Mouse (Mus musculus): ENCODE measurements around the gene C530008M17Rik. TPM values are rescaled to one million over a fixed set of nuclear protein-coding genes. Genes with fewer than 3 reads are reported as not detected.

C530008M17Rik gene
- polyA plus RNA-seq, 1 experiment from 2014 or later, result 3.8 TPM

DNA sequence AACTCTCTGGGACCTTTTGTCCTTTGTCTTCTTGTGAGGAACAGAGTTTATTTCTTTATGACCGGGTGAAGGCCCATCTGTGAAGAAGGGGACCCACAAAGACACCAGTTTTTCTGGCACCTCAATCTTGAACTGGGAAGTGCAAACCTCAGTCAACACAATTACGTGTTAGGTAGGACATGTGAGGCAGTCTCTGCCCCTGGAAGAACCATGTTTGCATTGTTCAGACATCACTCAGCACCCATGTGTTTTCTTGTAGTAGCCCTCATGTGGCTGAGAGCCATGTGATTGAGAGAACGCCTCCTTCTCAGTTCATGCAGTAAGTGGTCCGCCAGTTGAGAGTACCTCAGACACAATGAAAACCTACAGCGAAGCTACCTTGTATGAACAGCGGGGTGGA is 136.4 kb downstream of the C530008M17Rik start:
- no peaks in the 10 kb centered on the region for H3K27me3 ChIP-seq (replicated peaks; ENCODE audit: insufficient read depth, low read length)
- H3K4me2 ChIP-seq (replicated peaks; ENCODE audit: low read depth, low read length), result no peak overlapping the region
- no peaks in the 10 kb centered on the region for H3K36me3 ChIP-seq (ENCODE audit: insufficient read depth, low read length)
- no peak overlapping the region for H3K4me3 ChIP-seq (ENCODE audit: low read depth, low read length)
- no peaks in the 10 kb centered on the region for H3K9me3 ChIP-seq (ENCODE audit: low read length)
- 87% methylated on average over 6 of the region's 6 CpGs for WGBS
- H3K27ac ChIP-seq (ENCODE audit: low read length), result no peak overlapping the region
- TF ChIP-seq CTCF (IDR thresholded peaks at IDR 0.05) (no peak), EP300 (IDR thresholded peaks at IDR 0.05) (no peak)
- DNase-seq (ENCODE audit: low spot score) (no peak), ATAC-seq (no peak)
- H3K9ac ChIP-seq (replicated peaks; ENCODE audit: low read depth), result no peak overlapping the region
- H3K4me1 ChIP-seq (ENCODE audit: insufficient read depth, low read depth, low read length), result no peaks in the 10 kb centered on the region

DNA sequence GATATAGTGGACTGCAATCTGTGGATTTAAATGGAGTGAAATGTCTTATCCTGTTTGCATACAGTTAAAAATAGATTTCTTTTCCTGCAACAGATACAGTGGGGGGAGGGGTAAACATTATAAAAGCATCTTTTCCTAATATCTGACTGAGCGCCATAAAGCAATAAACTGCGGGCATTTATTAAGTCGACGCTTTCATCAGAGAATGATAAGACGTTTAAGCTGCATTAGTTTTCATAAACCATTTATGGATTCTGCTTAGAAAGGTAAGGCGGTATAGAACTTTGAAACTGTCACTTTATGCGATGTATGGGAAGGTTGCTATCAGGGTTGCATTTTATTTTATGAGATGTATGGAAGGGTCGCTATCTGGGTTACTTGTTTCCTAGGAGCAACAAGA is 141.7 kb downstream of the C530008M17Rik start:
- no peak overlapping the region for H3K4me2 ChIP-seq (replicated peaks; ENCODE audit: low read depth, low read length)
- no peaks in the 10 kb centered on the region for H3K27me3 ChIP-seq (replicated peaks; ENCODE audit: insufficient read depth, low read length)
- no peak overlapping the region for H3K27ac ChIP-seq (ENCODE audit: low read length)
- ATAC-seq, result no peak
- TF ChIP-seq CTCF (IDR thresholded peaks at IDR 0.05), result no peak
- no peak for TF ChIP-seq EP300 (IDR thresholded peaks at IDR 0.05)
- no peaks in the 10 kb centered on the region for H3K9me3 ChIP-seq (ENCODE audit: low read length)
- H3K9ac ChIP-seq (replicated peaks; ENCODE audit: low read depth), result no peak overlapping the region
- 91% methylated on average over 8 of the region's 8 CpGs for WGBS
- DNase-seq (ENCODE audit: low spot score), result no peak
- no peaks in the 10 kb centered on the region for H3K4me1 ChIP-seq (ENCODE audit: insufficient read depth, low read depth, low read length)
- H3K36me3 ChIP-seq (ENCODE audit: insufficient read depth, low read length), result no peaks in the 10 kb centered on the region
- no peak overlapping the region for H3K4me3 ChIP-seq (ENCODE audit: low read depth, low read length)

DNA sequence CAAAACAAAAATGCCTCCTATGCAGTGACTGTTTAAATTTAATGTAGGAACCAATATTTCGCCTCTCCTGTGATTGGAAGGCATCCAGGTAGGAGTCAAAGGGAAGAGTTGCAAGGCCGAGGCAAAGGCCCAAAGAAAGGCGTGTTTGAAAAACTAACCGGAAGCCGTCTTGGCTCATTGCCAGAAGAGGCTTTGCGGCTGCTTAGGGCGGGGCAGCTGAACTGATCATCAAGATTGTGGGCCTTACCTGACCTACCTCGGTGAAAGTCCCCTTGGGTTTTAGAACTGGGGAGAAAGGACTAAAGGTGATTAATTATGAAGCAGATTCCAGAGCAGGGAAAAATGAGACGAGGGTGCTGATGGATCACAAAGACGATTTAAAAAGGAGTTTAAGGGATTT is 143.2 kb downstream of the C530008M17Rik start:
- DNase-seq (ENCODE audit: low spot score), result peak; percentile 12

DNA sequence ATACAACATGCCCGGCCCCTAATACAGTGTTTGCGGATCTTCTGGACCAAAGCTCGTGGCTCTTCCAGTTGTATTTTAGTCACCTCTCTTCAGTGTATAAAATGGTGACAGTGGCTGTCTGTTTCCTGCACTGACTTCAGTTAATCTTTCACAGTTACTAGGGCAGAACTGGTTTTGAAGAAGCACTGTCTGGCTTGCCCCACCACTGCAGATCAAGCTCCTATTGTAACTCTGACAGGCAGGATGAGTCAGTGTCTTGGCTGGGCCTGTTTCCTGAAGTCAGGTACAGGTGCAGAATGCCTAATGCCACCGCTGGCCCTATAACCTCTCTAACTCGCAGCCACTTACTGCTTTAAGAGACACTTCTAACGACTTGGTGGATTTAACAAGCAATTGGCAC is 152.7 kb downstream of the C530008M17Rik start:
- 81% methylated on average over 6 of the region's 6 CpGs for WGBS
- DNase-seq (ENCODE audit: low spot score) (no peak), ATAC-seq (no peak)
- H3K27ac ChIP-seq (ENCODE audit: low read length), result no peak overlapping the region
- no peaks in the 10 kb centered on the region for H3K27me3 ChIP-seq (replicated peaks; ENCODE audit: insufficient read depth, low read length)
- H3K36me3 ChIP-seq (ENCODE audit: insufficient read depth, low read length), result no peaks in the 10 kb centered on the region
- TF ChIP-seq EP300 (IDR thresholded peaks at IDR 0.05) (no peak), CTCF (IDR thresholded peaks at IDR 0.05) (no peak)
- H3K9me3 ChIP-seq (ENCODE audit: low read length), result no peaks in the 10 kb centered on the region
- H3K4me1 ChIP-seq (ENCODE audit: insufficient read depth, low read depth, low read length), result no peaks in the 10 kb centered on the region
- H3K4me2 ChIP-seq (replicated peaks; ENCODE audit: low read depth, low read length), result no peak overlapping the region
- H3K4me3 ChIP-seq (ENCODE audit: low read depth, low read length), result no peak overlapping the region
- H3K9ac ChIP-seq (replicated peaks; ENCODE audit: low read depth), result no peak overlapping the region

More for the DNA sequence above, 143.2 kb downstream of the C530008M17Rik start:
- H3K27ac ChIP-seq (ENCODE audit: low read length), result no peak overlapping the region
- TF ChIP-seq EP300 (IDR thresholded peaks at IDR 0.05) (no peak), CTCF (IDR thresholded peaks at IDR 0.05) (no peak)
- 25% methylated on average over 10 of the region's 10 CpGs for WGBS
- H3K9ac ChIP-seq (replicated peaks; ENCODE audit: low read depth), result no peak overlapping the region
- no peak for ATAC-seq
- no peaks in the 10 kb centered on the region for H3K36me3 ChIP-seq (ENCODE audit: insufficient read depth, low read length)
- H3K4me2 ChIP-seq (replicated peaks; ENCODE audit: low read depth, low read length), result no peak overlapping the region
- H3K4me1 ChIP-seq (ENCODE audit: insufficient read depth, low read depth, low read length), result no peaks in the 10 kb centered on the region
- no peaks in the 10 kb centered on the region for H3K27me3 ChIP-seq (replicated peaks; ENCODE audit: insufficient read depth, low read length)
- H3K9me3 ChIP-seq (ENCODE audit: low read length), result no peaks in the 10 kb centered on the region
- no peak overlapping the region for H3K4me3 ChIP-seq (ENCODE audit: low read depth, low read length)

DNA sequence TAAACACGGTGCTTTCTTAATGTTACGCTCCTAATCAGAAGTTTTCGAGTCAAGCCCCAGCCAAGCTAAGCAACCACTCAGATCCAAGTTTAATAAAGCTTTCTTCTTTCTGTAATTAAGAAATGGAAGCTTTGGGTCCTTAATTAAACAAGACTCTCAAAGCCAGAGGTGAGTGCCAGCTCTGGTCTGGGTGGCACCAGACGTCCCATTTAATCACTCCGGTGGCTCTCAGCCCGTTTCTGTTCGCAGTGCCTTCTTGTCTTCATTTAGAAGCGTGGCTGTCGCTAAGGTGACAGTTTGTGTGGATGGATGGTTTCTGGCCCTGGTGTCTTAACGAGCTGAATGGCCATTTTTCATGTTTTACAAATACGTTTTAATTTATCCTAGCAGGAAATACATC is 158.7 kb downstream of the C530008M17Rik start:
- H3K4me2 ChIP-seq (replicated peaks; ENCODE audit: low read depth, low read length), result no peak overlapping the region
- TF ChIP-seq EP300 (IDR thresholded peaks at IDR 0.05) (no peak), CTCF (IDR thresholded peaks at IDR 0.05) (no peak)
- no peaks in the 10 kb centered on the region for H3K27me3 ChIP-seq (replicated peaks; ENCODE audit: insufficient read depth, low read length)
- no peak overlapping the region for H3K27ac ChIP-seq (ENCODE audit: low read length)
- no peak overlapping the region for H3K4me3 ChIP-seq (ENCODE audit: low read depth, low read length)
- DNase-seq (ENCODE audit: low spot score) (no peak), ATAC-seq (no peak)
- 62% methylated on average over 11 of the region's 11 CpGs for WGBS
- no peak overlapping the region for H3K9ac ChIP-seq (replicated peaks; ENCODE audit: low read depth)
- no peaks in the 10 kb centered on the region for H3K4me1 ChIP-seq (ENCODE audit: insufficient read depth, low read depth, low read length)
- no peaks in the 10 kb centered on the region for H3K36me3 ChIP-seq (ENCODE audit: insufficient read depth, low read length)
- no peaks in the 10 kb centered on the region for H3K9me3 ChIP-seq (ENCODE audit: low read length)

DNA sequence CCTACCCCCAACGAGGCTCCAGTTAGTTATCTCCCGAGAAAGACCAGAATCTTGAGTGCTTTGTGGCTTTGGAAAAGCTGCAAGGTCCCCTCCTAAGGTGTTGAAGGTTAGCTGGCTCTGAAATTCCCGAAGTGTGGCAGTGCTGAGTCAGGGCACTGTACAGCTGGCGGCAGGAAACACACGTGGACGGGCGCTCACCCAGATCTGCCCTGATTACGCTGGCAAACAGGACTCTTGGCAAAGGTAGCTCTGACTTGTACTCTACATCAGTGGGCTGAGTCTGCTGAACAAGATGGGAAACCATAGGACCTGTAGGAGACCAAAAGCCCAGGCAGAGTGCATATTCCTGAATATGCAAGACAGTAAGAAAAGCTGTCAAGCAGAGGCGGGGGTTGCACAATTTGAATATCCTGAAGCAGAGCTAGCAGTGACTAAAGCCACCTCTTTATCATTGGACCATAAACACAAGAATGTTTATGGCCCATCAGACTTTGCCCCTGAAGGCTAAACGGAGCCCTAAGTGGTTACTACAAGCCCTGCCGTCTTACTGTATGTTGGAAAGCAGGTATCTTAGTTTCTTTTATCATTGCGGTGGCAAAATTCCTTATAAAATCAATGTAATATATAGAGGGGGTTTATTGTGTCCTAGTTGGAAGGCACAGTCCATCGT is 159.6 kb downstream of the C530008M17Rik start:
- no peaks in the 10 kb centered on the region for H3K36me3 ChIP-seq (ENCODE audit: insufficient read depth, low read length)
- no peak for ATAC-seq
- no peaks in the 10 kb centered on the region for H3K4me1 ChIP-seq (ENCODE audit: insufficient read depth, low read depth, low read length)
- no peaks in the 10 kb centered on the region for H3K9me3 ChIP-seq (ENCODE audit: low read length)
- WGBS, result 54% methylated on average over 13 of the region's 13 CpGs
- H3K27me3 ChIP-seq (replicated peaks; ENCODE audit: insufficient read depth, low read length), result no peaks in the 10 kb centered on the region
- DNase-seq (ENCODE audit: low spot score), result no peak
- no peak overlapping the region for H3K27ac ChIP-seq (ENCODE audit: low read length)
- no peak overlapping the region for H3K4me3 ChIP-seq (ENCODE audit: low read depth, low read length)
- no peak overlapping the region for H3K4me2 ChIP-seq (replicated peaks; ENCODE audit: low read depth, low read length)
- no peak overlapping the region for H3K9ac ChIP-seq (replicated peaks; ENCODE audit: low read depth)
- no peak for TF ChIP-seq CTCF (IDR thresholded peaks at IDR 0.05)
- TF ChIP-seq EP300 (IDR thresholded peaks at IDR 0.05), result no peak

DNA sequence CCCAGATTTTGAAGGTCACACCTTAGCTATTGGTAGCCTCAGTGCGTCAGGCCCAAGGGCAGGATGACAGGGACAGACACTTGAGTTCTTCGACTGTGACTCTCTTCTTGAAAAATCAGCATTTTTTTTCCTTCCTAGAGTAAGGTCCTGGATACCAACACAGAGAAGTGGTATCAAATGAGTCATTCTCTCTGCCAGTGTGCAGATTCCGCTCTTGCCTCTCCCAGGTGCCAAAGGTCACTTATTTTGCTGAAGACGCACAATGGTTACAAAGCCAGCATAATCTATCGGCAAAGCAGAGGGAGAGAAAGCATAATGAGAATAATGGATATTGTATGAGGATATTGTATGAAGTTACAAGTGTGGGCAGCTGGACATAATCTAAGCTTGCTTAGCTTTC is 160.4 kb downstream of the C530008M17Rik start:
- Histone ChIP-seq H3K4me2 (replicated peaks; ENCODE audit: low read depth, low read length) (no peak overlapping the region), H3K9ac (replicated peaks; ENCODE audit: low read depth) (no peak overlapping the region), H3K4me1 (ENCODE audit: insufficient read depth, low read depth, low read length) (no peaks in the 10 kb centered on the region), H3K9me3 (ENCODE audit: low read length) (no peaks in the 10 kb centered on the region), H3K27me3 (replicated peaks; ENCODE audit: insufficient read depth, low read length) (no peaks in the 10 kb centered on the region), H3K36me3 (ENCODE audit: insufficient read depth, low read length) (no peaks in the 10 kb centered on the region), H3K27ac (ENCODE audit: low read length) (no peak overlapping the region), H3K4me3 (ENCODE audit: low read depth, low read length) (no peak overlapping the region)
- TF ChIP-seq EP300 (IDR thresholded peaks at IDR 0.05) (no peak), CTCF (IDR thresholded peaks at IDR 0.05) (no peak)
- WGBS, result 90% methylated on average over 5 of the region's 5 CpGs
- DNase-seq (ENCODE audit: low spot score) (no peak), ATAC-seq (no peak)

Data from lung, postnatal 0 days (tissue).